Mouse (Mus musculus): ENCODE measurements around the gene Ddah1. TPM values are rescaled to one million over a fixed set of nuclear protein-coding genes. Genes with fewer than 3 reads are reported as not detected.
A peak's percentile ranks its signal among the peaks of the same experiment; 100 is the strongest.

The Ddah1 gene
- polyA plus RNA-seq, 1 experiment = 81.7 TPM

- TF ChIP-seq POLR2A (IDR thresholded peaks at IDR 0.05; ENCODE audit: borderline replicate concordance, extremely low read depth, insufficient read depth, insufficient read length, poor library complexity, severe bottlenecking) = no peak
- TF ChIP-seq CTCF (IDR thresholded peaks at IDR 0.05; ENCODE audit: borderline replicate concordance, extremely low read depth, insufficient read depth, insufficient read length) = no peak
- DNase-seq (ENCODE audit: low read depth) = no peak
Observed at GRCm38 (mm10) chr3:145843836-145844235, 85.4 kb downstream of the Ddah1 start.

- TF ChIP-seq POLR2A (IDR thresholded peaks at IDR 0.05; ENCODE audit: borderline replicate concordance, extremely low read depth, insufficient read depth, insufficient read length, poor library complexity, severe bottlenecking) = no peak
- TF ChIP-seq CTCF (IDR thresholded peaks at IDR 0.05; ENCODE audit: borderline replicate concordance, extremely low read depth, insufficient read depth, insufficient read length) = no peak
Observed at GRCm38 (mm10) chr3:145844891-145845290, 86.4 kb downstream of the Ddah1 start.

GRCm38 (mm10) chr3:145846255-145846654 is 87.8 kb downstream of the Ddah1 start:
- peak; percentile 44 for DNase-seq (ENCODE audit: low read depth)

More at GRCm38 (mm10) chr3:145844891-145845290, 86.4 kb downstream of the Ddah1 start:
- DNase-seq (ENCODE audit: low read depth) = no peak

GRCm38 (mm10) chr3:145852041-145852440 is 93.6 kb downstream of the Ddah1 start:
- DNase-seq (ENCODE audit: low read depth) = peak; percentile 38
- no peak for TF ChIP-seq CTCF (IDR thresholded peaks at IDR 0.05; ENCODE audit: borderline replicate concordance, extremely low read depth, insufficient read depth, insufficient read length)
- TF ChIP-seq POLR2A (IDR thresholded peaks at IDR 0.05; ENCODE audit: borderline replicate concordance, extremely low read depth, insufficient read depth, insufficient read length, poor library complexity, severe bottlenecking) = no peak

More at GRCm38 (mm10) chr3:145846255-145846654, 87.8 kb downstream of the Ddah1 start:
- no peak for TF ChIP-seq POLR2A (IDR thresholded peaks at IDR 0.05; ENCODE audit: borderline replicate concordance, extremely low read depth, insufficient read depth, insufficient read length, poor library complexity, severe bottlenecking)

- no peak for DNase-seq (ENCODE audit: low read depth)
- TF ChIP-seq CTCF (IDR thresholded peaks at IDR 0.05; ENCODE audit: borderline replicate concordance, extremely low read depth, insufficient read depth, insufficient read length) = no peak
- TF ChIP-seq POLR2A (IDR thresholded peaks at IDR 0.05; ENCODE audit: borderline replicate concordance, extremely low read depth, insufficient read depth, insufficient read length, poor library complexity, severe bottlenecking) = no peak
Observed at GRCm38 (mm10) chr3:145852800-145853199, 94.3 kb downstream of the Ddah1 start.

GRCm38 (mm10) chr3:145853713-145854112 is 95.2 kb downstream of the Ddah1 start:
- DNase-seq (ENCODE audit: low read depth) = no peak
- TF ChIP-seq POLR2A (IDR thresholded peaks at IDR 0.05; ENCODE audit: borderline replicate concordance, extremely low read depth, insufficient read depth, insufficient read length, poor library complexity, severe bottlenecking) (no peak), CTCF (IDR thresholded peaks at IDR 0.05; ENCODE audit: borderline replicate concordance, extremely low read depth, insufficient read depth, insufficient read length) (no peak)

GRCm38 (mm10) chr3:145854427-145854826 is 96.0 kb downstream of the Ddah1 start:
- TF ChIP-seq CTCF (IDR thresholded peaks at IDR 0.05; ENCODE audit: borderline replicate concordance, extremely low read depth, insufficient read depth, insufficient read length) (no peak), POLR2A (IDR thresholded peaks at IDR 0.05; ENCODE audit: borderline replicate concordance, extremely low read depth, insufficient read depth, insufficient read length, poor library complexity, severe bottlenecking) (no peak)
- peak; percentile 87 for DNase-seq (ENCODE audit: low read depth)

- TF ChIP-seq CTCF (IDR thresholded peaks at IDR 0.05; ENCODE audit: borderline replicate concordance, extremely low read depth, insufficient read depth, insufficient read length) = no peak
- no peak for TF ChIP-seq POLR2A (IDR thresholded peaks at IDR 0.05; ENCODE audit: borderline replicate concordance, extremely low read depth, insufficient read depth, insufficient read length, poor library complexity, severe bottlenecking)
- DNase-seq (ENCODE audit: low read depth) = no peak
Observed at GRCm38 (mm10) chr3:145855299-145855698, 96.8 kb downstream of the Ddah1 start.

- TF ChIP-seq CTCF (IDR thresholded peaks at IDR 0.05; ENCODE audit: borderline replicate concordance, extremely low read depth, insufficient read depth, insufficient read length) (no peak), POLR2A (IDR thresholded peaks at IDR 0.05; ENCODE audit: borderline replicate concordance, extremely low read depth, insufficient read depth, insufficient read length, poor library complexity, severe bottlenecking) (no peak)
- DNase-seq (ENCODE audit: low read depth) = no peak
Observed at GRCm38 (mm10) chr3:145858388-145858787, 99.9 kb downstream of the Ddah1 start.

GRCm38 (mm10) chr3:145862521-145862920 is 104.0 kb downstream of the Ddah1 start:
- no peak for TF ChIP-seq CTCF (IDR thresholded peaks at IDR 0.05; ENCODE audit: borderline replicate concordance, extremely low read depth, insufficient read depth, insufficient read length)
- no peak for DNase-seq (ENCODE audit: low read depth)

- no peak for DNase-seq (ENCODE audit: low read depth)
- TF ChIP-seq CTCF (IDR thresholded peaks at IDR 0.05; ENCODE audit: borderline replicate concordance, extremely low read depth, insufficient read depth, insufficient read length) = no peak
- TF ChIP-seq POLR2A (IDR thresholded peaks at IDR 0.05; ENCODE audit: borderline replicate concordance, extremely low read depth, insufficient read depth, insufficient read length, poor library complexity, severe bottlenecking) = no peak
Observed at GRCm38 (mm10) chr3:145864033-145864712, 105.7 kb downstream of the Ddah1 start.

- peak; percentile 65 for DNase-seq (ENCODE audit: low read depth)
- TF ChIP-seq CTCF (IDR thresholded peaks at IDR 0.05; ENCODE audit: borderline replicate concordance, extremely low read depth, insufficient read depth, insufficient read length) = no peak
- TF ChIP-seq POLR2A (IDR thresholded peaks at IDR 0.05; ENCODE audit: borderline replicate concordance, extremely low read depth, insufficient read depth, insufficient read length, poor library complexity, severe bottlenecking) = no peak
Observed at GRCm38 (mm10) chr3:145864713-145865233, 106.3 kb downstream of the Ddah1 start.

All from brain, embryonic 14.5 days (tissue).